Mouse (Mus musculus) B cell, adult 2 months (primary cell): ENCODE data around the gene Tagln2.

ENCODE experiments used
- DNase-seq, 2 experiments: peaks; one replicate each; pipeline ENCODE4 v3.0.0; 2022

Gene Tagln2

GRCm38 (mm10) chr1:172504756-172505155, 4.9 kb downstream of the Tagln2 start:
- no peak for DNase-seq

GRCm38 (mm10) chr1:172507001-172507400, 7.2 kb downstream of the Tagln2 start:
- no peak for DNase-seq

- no peak for DNase-seq
These were observed 7.9 kb downstream of the Tagln2 start for GRCm38 (mm10) chr1:172507701-172508100.

- DNase-seq: no peak
These were observed 8.3 kb downstream of the Tagln2 start for GRCm38 (mm10) chr1:172508172-172508571.

GRCm38 (mm10) chr1:172509235-172509634, 9.4 kb downstream of the Tagln2 start:
- no peak for DNase-seq

GRCm38 (mm10) chr1:172509983-172510382, 10.1 kb downstream of the Tagln2 start:
- no peak for DNase-seq

- no peak for DNase-seq
These were observed 10.7 kb downstream of the Tagln2 start for GRCm38 (mm10) chr1:172510421-172510972.

GRCm38 (mm10) chr1:172512962-172513361, 13.1 kb downstream of the Tagln2 start:
- DNase-seq: peak; percentile 80 to 82

- DNase-seq: peak; percentile 91 to 92
These were observed 13.8 kb downstream of the Tagln2 start for GRCm38 (mm10) chr1:172513525-172514212.

GRCm38 (mm10) chr1:172514213-172514529, 14.3 kb downstream of the Tagln2 start:
- no peak for DNase-seq

- DNase-seq: peak in 1 of 2 experiments; percentile 5
These were observed 14.9 kb downstream of the Tagln2 start for GRCm38 (mm10) chr1:172514551-172515268.

- peak in 1 of 2 experiments; percentile 5 for DNase-seq
These were observed 15.5 kb downstream of the Tagln2 start for GRCm38 (mm10) chr1:172515396-172515795.

- peak; percentile 56 to 61 for DNase-seq
These were observed 18.2 kb downstream of the Tagln2 start for GRCm38 (mm10) chr1:172518013-172518412.

GRCm38 (mm10) chr1:172519644-172520043, 19.8 kb downstream of the Tagln2 start:
- DNase-seq: no peak

GRCm38 (mm10) chr1:172520576-172521440, 21.0 kb downstream of the Tagln2 start, which contains the start of gene Cfap45:
Gene Cfap45 (plus strand): TSS chr1:172520801.
- peak; percentile 78 for DNase-seq

GRCm38 (mm10) chr1:172522524-172522923, 22.7 kb downstream of the Tagln2 start:
- peak; percentile 64 to 76 for DNase-seq

- DNase-seq: peak; percentile 51 to 53
These were observed 23.9 kb downstream of the Tagln2 start for GRCm38 (mm10) chr1:172523699-172524101.

- DNase-seq: peak; percentile 63 to 68
These were observed 25.3 kb downstream of the Tagln2 start for GRCm38 (mm10) chr1:172525027-172525764.

GRCm38 (mm10) chr1:172525971-172526370, 26.1 kb downstream of the Tagln2 start:
- no peak for DNase-seq

GRCm38 (mm10) chr1:172526380-172527081, 26.7 kb downstream of the Tagln2 start:
- peak; percentile 68 to 69 for DNase-seq

GRCm38 (mm10) chr1:172527431-172527830, 27.6 kb downstream of the Tagln2 start:
- DNase-seq: no peak

GRCm38 (mm10) chr1:172528701-172529100, 28.9 kb downstream of the Tagln2 start:
- DNase-seq: peak; percentile 94 to 95
